Mouse (Mus musculus) megakaryocyte, embryonic 14.5 days (primary cell): Measurements from ENCODE around the gene Arel1.

ENCODE experiments used
- FLI1 ChIP-seq: IDR thresholded peaks from 2 replicates; pipeline ENCODE4 v1.6.1; 2012; ENCODE audit warnings: low read length, inconsistent platforms, mixed read lengths
- GATA1 ChIP-seq: IDR thresholded peaks from 3 replicates; pipeline ENCODE4 v1.6.1; 2012; ENCODE audit warnings: mixed read lengths, low read length, inconsistent platforms, borderline replicate concordance

GRCm38 (mm10) chr12:84956317-84956716, 14.4 kb downstream of the Arel1 start:
- no peak for TF ChIP-seq GATA1
- TF ChIP-seq FLI1 = no peak
